Mouse (Mus musculus) macrophage (primary cell): Measurements from ENCODE around the gene Pnliprp1. TPM values are rescaled to one million over a fixed set of nuclear protein-coding genes. Genes with fewer than 3 reads are reported as not detected.

Experiments
- H3K27ac ChIP-seq: fragments of 350-480 bp; formaldehyde crosslinking; 2 replicates; pipeline ENCODE4 v1.9.0; 2021
- H3K36me3 ChIP-seq: fragments of 350-480 bp; formaldehyde crosslinking; 2 replicates; pipeline ENCODE4 v1.9.0; 2021; ENCODE audit errors: inconsistent target
- H3K4me3 ChIP-seq: fragments of 350-480 bp; formaldehyde crosslinking; 2 replicates; pipeline ENCODE4 v1.9.0; 2021; ENCODE audit errors: inconsistent target
- H3K79me2 ChIP-seq: fragments of 350-480 bp; formaldehyde crosslinking; 2 replicates; pipeline ENCODE4 v1.9.0; 2021; ENCODE audit errors: inconsistent target
- WGBS: methylation state at CpG from one replicate; pipeline ENCODE4 v1.1.7; 2026; ENCODE audit warnings: inconsistent platforms; ENCODE audit not compliant: missing documents; 5-methylcytosine and 5-hydroxymethylcytosine counted together
- polyA plus RNA-seq: library from polyadenylated mRNA; stranded (reverse); fragments of 250-400 nt; gene quantifications from 3 replicates; pipeline ENCODE4 v1.2.4, GENCODE M21; 2018; ENCODE audit warnings: inconsistent platforms
- total RNA-seq, 78 experiments: library from RNA; depleted of rRNA; stranded (reverse); fragments of 250-400 nt; gene quantifications; 1 replicate in 9 of 78; 2 replicates in 24 of 78; 3 replicates in 43 of 78; 4 replicates in 2 of 78; pipeline ENCODE4 v1.2.4; 2018; ENCODE audit warnings: inconsistent platforms in 56 of 78

Gene Pnliprp1
- not detected for total RNA-seq (2018; cell fraction: chromatin; rRNA removed)
- total RNA-seq (2018; cell fraction: cytosol; rRNA removed), result not detected
- not detected for total RNA-seq (2018; cell fraction: nucleus; rRNA removed)
- polyA plus RNA-seq, result not detected in 3 replicates

DNA sequence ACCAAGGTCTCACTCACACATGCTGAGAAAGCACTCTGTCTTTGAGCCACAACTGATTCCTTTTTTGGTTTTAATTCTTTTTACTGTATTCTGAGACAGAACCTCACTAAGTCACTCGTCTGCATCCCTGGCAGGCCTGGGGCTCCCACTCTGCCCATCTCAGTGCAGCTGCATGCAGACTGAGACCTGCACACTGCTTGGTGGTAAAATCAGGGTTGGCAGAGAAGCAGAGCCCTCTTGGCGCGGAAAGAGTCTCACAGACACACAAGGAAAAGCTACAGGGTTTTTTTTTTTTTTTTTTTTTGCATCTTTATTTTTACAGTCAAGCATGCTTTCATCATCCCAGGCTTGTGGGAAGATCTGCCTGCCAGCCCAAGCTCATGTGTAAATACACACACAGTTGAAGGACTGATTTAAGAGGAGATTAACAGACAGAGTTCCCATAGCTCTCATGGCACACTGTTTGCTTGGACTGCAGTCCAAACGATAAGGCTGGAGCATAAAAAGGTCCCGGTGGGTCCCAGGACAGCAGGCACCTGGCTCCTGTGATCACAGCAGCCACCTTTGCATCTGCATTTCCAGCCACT lies at the start of gene Pnliprp1:
Gene Pnliprp1 (plus strand): TSS at position 443 of the 587 bp plus-strand sequence.
- WGBS, result 79% methylated on average over 5 of the region's 5 CpGs
- Histone ChIP-seq H3K4me3 (no peak within 1 kb of the TSS), H3K36me3 (no peaks in the 10 kb centered on the region), H3K79me2 (no peaks in the 10 kb centered on the region), H3K27ac (no peak within 1 kb of the TSS)

DNA sequence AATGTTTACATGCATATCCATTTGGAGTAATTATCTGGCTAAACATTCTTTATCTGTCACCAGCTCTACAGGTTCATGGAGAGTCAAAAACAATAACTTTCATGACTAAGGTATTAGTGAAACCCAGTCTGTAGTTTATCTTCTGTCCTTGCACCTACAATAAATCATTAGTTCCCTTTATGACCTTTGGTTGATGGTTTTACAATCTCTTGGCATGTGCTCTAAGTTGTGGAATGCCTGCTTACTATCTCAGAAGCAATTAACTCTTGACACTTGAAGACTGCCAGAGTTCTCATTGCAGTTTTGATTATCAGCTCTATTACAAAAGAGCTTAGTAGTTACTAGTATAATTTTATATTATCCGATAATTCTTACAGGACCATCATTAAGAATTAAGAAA lies 39.8 kb upstream of the Pnliprp1 start:
- no peak overlapping the region for H3K4me3 ChIP-seq
- no peaks in the 10 kb centered on the region for H3K79me2 ChIP-seq
- no peak overlapping the region for H3K27ac ChIP-seq
- 80% methylated on average over 1 of the region's 1 CpGs for WGBS
- H3K36me3 ChIP-seq, result no peaks in the 10 kb centered on the region

DNA sequence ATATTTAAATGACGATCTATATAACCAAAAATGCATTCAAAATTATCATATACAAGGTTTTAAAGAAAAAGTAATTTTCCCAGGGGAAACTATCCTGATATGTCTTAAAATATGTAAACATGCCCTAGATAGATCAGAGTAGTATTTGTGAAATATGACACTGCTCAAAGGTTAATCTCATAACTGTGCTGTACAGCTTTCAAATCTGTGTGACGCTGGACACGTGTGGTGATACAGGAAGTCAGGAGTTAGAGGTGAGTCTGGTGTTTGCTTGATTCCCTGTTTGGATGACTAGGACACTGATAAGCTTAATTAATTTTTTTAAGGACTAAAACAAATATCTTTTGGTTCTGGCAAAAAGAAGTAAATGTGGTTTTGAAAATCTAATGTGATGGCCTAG lies 33.4 kb upstream of the Pnliprp1 start:
- Histone ChIP-seq H3K79me2 (no peaks in the 10 kb centered on the region), H3K27ac (no peak overlapping the region), H3K4me3 (no peak overlapping the region), H3K36me3 (no peaks in the 10 kb centered on the region)
- WGBS, result 94% methylated on average over 3 of the region's 3 CpGs

DNA sequence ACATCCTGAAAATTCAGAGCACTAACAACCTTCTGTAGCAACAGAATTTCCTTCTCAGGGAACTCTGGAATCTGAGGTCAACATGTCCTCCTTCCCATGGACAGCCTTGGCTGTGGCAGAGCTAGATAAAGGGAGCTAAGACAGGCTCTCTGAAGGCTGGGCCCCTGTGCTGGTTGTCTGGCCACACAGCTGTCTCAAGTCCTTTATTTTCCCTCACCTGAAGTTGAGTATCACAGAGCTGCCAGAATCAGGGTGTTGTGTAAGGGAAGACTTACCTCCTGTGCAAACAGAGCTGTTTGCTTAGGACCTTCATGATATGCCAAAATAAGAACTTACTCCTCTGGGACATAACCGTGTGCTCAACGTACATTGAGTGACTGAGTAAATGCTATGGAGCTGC lies 32.5 kb upstream of the Pnliprp1 start:
- WGBS, result 100% methylated on average over 2 of the region's 2 CpGs
- H3K79me2 ChIP-seq, result no peaks in the 10 kb centered on the region

DNA sequence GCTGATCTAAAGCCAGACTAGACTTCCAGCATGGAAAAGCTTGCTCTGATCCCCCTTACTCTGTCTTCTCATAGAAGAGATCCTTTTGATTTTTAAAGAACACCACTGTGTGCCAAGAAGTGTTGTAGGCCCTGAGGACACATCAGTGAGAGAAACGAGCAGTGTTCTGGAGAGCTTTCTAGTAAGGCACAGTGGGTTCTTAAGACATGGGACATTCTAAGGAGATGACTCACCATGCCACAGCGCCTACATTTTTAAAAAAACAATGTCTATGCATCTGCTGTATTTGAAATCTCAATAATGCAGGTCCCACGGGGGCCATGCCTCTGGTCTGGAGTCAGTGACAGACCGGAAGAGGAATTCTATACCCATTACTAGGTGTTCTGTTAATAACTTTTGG lies 24.1 kb upstream of the Pnliprp1 start:
- H3K36me3 ChIP-seq, result no peaks in the 10 kb centered on the region
- no peak overlapping the region for H3K4me3 ChIP-seq
- WGBS, result 86% methylated on average over 4 of the region's 4 CpGs
- H3K27ac ChIP-seq, result no peak overlapping the region
- H3K79me2 ChIP-seq, result no peaks in the 10 kb centered on the region

More for the DNA sequence above, 32.5 kb upstream of the Pnliprp1 start:
- H3K36me3 ChIP-seq, result no peaks in the 10 kb centered on the region
- H3K4me3 ChIP-seq, result no peak overlapping the region
- no peak overlapping the region for H3K27ac ChIP-seq

DNA sequence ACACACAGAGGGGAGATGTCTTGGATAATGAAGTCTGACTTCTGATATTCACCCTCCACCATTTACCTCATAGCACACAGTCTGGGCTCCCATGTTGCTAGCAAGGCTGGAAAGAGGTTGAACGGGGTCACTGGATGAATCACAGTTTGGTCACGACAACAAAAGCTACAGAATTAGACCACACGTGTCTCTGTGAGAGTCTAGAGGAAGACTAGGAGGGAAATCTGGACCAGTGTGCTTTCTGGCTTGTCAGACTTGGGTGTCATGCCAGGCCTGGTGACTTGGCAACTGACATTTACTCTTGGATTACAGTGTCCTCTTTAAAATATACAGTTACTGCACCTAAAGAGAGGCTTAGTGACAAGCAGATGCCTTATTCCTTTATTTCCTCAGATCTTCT lies 20.1 kb upstream of the Pnliprp1 start:
- Histone ChIP-seq H3K4me3 (no peak overlapping the region), H3K27ac (no peak overlapping the region), H3K79me2 (no peaks in the 10 kb centered on the region), H3K36me3 (no peaks in the 10 kb centered on the region)
- WGBS, result 80% methylated on average over 3 of the region's 3 CpGs

DNA sequence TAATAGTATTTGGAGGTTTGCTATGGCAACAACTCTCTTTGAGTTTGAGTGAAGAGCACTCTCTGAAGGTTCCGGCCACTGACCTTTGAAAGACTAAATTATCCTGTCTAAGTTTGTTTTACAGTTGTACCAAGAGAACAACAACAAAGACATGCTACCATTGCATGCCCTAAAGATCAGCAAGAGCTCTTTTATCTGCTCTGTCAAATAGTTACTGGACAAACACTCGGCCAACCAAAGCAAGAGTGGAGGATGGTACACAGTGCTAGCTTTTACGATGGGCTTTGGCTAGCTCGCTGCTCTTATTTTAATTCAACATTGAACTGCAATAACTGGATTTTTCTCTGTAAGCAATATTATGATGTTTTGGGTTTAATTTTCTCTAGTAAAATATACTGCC lies 10.8 kb upstream of the Pnliprp1 start:
- Histone ChIP-seq H3K27ac (no peak overlapping the region), H3K79me2 (no peaks in the 10 kb centered on the region), H3K4me3 (no peak overlapping the region), H3K36me3 (no peaks in the 10 kb centered on the region)
- 93% methylated on average over 4 of the region's 4 CpGs for WGBS

DNA sequence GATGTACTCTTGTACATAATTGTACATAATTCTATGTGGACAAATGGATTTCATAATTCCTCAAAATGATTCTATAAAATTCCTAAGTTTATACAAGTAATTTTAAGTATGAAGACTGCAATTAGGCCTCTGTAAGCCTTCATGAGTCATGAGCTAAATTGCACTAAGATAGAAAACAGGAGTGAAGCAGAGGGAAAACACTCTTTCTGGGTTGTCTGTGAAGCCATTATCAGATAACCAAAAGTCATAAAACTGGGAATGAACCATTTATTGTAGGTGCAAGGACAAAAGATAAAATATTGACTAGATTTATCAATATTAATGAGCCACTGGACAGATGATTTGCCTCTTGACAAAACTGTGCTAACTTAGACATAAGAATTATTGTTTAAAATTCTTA lies 8.2 kb upstream of the Pnliprp1 start:
- no peak overlapping the region for H3K27ac ChIP-seq

DNA sequence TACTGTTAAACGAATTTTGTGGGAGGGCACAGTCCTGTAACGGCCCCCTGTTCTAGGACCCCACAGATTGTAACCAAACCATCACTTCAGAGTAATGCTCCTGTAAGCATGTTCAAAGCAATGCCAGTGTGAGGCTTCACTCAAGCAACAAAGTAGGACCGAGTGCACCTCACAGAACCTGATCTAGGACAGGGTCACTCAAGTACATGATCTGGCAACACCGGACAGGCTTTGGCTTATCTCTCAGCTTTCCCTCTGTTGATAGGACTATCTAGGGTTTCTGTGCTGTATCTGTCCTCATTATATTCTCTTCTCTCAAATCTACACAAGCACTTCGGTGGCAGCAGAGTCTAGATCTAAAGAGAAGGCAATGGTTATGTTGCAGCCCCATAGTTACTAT lies 2.1 kb upstream of the Pnliprp1 start:
- Histone ChIP-seq H3K27ac (no peak overlapping the region), H3K79me2 (no peaks in the 10 kb centered on the region), H3K36me3 (no peaks in the 10 kb centered on the region), H3K4me3 (no peak overlapping the region)
- WGBS, result 84% methylated on average over 5 of the region's 5 CpGs

More for the DNA sequence above, 8.2 kb upstream of the Pnliprp1 start:
- H3K79me2 ChIP-seq, result no peaks in the 10 kb centered on the region
- H3K4me3 ChIP-seq, result no peak overlapping the region
- H3K36me3 ChIP-seq, result no peaks in the 10 kb centered on the region

DNA sequence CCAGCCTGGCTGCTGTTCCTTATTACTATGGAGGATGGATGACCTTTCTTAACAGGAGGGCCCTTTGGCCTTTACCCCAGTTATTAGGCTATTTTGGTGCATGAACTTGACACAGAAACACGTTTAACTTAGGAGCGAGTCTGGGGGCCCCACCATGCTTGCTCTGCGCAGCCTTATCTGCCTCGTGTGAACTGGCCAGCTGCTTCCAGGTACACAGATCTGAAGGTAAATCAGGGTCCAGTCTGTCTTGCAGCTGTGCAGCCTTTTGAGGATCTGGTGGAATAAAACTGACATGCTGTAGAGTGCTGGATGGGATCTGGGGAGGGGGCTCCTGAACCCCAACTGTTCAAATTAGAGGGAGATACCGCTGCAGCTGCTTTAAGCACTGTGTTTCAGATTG lies 931 bp upstream of the Pnliprp1 start:
- WGBS, result 88% methylated on average over 5 of the region's 5 CpGs
- Histone ChIP-seq H3K79me2 (no peaks in the 10 kb centered on the region), H3K27ac (no peak overlapping the region), H3K4me3 (no peak overlapping the region), H3K36me3 (no peaks in the 10 kb centered on the region)

DNA sequence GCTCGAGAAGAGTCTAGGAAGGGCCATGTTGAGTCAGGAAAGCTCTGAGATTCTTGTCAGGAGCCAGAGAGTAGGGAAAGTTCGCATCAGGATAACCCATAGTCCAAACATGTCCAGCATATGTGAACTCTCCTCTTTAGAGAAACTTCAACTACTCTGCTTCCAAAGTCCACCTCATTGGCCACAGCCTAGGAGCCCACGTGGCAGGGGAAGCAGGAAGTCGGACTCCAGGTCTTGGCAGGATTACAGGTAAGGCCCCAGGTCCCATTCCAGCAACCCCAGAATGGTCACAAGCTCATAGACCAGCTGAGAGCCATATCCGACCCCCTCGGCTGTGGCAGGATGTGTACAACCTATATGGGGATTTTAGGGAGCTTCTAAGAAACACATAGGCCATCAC lies 4.5 kb downstream of the Pnliprp1 start:
- Histone ChIP-seq H3K36me3 (no peaks in the 10 kb centered on the region), H3K79me2 (no peaks in the 10 kb centered on the region), H3K27ac (no peak overlapping the region), H3K4me3 (no peak overlapping the region)
- 75% methylated on average over 6 of the region's 6 CpGs for WGBS

DNA sequence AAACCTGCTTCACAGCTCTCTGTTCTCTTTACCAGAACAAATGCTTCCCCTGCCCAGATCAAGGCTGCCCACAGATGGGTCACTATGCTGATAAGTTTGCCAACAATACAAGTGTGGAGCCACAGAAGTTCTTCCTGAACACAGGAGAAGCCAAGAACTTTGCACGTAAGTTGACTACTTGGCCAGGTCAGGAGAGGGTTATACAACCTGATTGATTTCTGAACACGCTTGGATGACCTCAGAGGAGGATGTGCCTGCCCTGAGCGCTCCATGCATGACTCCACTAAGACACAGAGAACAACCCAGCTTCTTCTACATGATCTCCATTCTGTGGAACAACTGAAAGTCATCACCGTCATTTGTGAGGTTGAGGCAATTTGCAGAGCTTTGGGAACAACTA lies 9.4 kb downstream of the Pnliprp1 start:
- Histone ChIP-seq H3K79me2 (no peaks in the 10 kb centered on the region), H3K4me3 (no peak overlapping the region), H3K36me3 (no peaks in the 10 kb centered on the region), H3K27ac (no peak overlapping the region)
- 81% methylated on average over 4 of the region's 4 CpGs for WGBS

DNA sequence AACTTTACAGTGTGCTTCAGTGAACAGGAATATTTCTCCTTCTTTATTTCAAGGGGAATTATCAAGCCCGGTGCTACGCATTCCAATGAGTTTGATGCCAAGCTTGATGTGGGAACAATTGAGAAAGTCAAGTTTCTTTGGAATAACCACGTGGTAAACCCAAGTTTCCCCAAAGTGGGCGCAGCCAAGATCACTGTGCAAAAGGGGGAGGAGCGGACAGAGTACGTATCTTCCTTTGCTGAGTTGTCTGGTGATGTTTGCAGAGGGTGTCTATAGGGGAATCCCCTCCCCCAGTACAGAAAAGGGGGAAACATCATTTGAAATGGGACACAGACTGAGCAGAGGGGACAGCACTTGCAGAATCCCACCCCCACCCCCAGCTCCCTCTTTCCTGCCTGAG lies 12.3 kb downstream of the Pnliprp1 start:
- H3K27ac ChIP-seq, result no peak overlapping the region
- no peak overlapping the region for H3K4me3 ChIP-seq
- no peaks in the 10 kb centered on the region for H3K36me3 ChIP-seq
- WGBS, result 83% methylated on average over 6 of the region's 6 CpGs
- no peaks in the 10 kb centered on the region for H3K79me2 ChIP-seq

DNA sequence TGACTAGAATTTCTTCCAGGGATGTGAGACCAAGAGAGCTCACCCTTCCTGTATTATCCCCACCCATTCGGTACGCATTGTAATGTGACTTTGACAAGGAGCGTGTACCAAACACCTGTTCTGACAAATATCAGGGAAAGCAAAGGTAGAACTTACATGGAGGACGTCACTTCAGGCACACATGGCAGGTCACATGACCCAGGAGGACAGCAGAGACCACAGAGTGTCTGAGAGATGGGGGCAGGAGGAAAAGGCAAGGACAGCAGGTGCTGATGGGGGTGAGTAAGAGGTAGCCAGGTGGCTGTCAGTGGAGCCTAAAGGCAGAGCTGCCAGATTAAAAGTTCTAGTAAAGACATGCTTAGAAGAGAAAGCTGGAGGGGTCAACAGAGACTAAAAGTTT lies 14.0 kb downstream of the Pnliprp1 start:
- no peaks in the 10 kb centered on the region for H3K36me3 ChIP-seq
- H3K79me2 ChIP-seq, result no peaks in the 10 kb centered on the region
- WGBS, result 89% methylated on average over 4 of the region's 4 CpGs
- H3K27ac ChIP-seq, result no peak overlapping the region
- H3K4me3 ChIP-seq, result no peak overlapping the region

DNA sequence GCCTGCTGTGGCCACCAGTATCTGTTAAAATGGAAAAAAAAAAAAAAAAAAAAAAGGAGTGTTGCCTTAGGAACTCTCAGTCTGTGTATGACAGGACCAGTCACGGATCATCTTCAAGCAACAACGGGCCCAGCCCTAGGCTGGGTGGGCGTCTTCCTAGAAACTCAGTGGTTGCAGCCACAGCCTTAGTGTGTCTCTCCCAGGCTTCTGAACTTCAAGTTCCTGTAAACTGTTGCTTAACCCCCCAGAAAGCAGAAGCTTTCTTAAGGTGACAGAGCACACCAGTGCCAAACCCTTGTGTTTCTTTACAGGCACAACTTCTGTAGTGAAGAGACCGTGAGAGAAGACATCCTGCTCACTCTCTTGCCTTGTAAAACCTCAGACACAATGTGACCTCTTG lies 15.0 kb downstream of the Pnliprp1 start:
- 15% methylated on average over 4 of the region's 4 CpGs for WGBS
- Histone ChIP-seq H3K79me2 (no peaks in the 10 kb centered on the region), H3K27ac (no peak overlapping the region), H3K36me3 (no peaks in the 10 kb centered on the region), H3K4me3 (no peak overlapping the region)

DNA sequence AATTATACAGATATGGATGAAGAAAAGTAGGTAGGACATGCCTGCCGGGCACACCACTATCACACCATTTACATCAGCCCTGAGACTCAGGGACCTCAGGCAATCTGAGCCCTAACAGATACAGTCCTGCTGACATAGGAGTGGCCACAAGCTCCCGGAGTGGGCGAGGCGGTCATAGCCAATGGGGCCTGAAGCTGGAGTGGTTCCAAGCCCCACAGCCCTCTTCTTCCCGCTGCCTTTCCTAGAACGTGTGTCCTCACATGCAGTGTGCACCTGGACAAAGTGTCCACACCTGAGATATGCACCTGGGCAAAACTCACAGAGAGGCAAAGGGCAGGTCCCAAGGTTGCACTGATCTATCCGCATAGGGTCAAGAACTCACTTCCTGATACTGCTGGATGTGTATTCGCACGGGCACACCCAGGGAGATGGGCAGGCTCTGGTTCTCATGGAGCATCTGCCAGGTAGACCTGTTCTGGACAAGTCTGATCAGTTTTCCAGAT lies 18.9 kb downstream of the Pnliprp1 start:
- no peak overlapping the region for H3K27ac ChIP-seq
- WGBS, result 91% methylated on average over 9 of the region's 9 CpGs
- no peak overlapping the region for H3K4me3 ChIP-seq
- H3K79me2 ChIP-seq, result no peaks in the 10 kb centered on the region
- H3K36me3 ChIP-seq, result no peaks in the 10 kb centered on the region
